Mouse (Mus musculus): ENCODE measurements around the gene Zbtb45. TPM values are rescaled to one million over a fixed set of nuclear protein-coding genes. Genes with fewer than 3 reads are reported as not detected.
A peak's percentile ranks its signal among the peaks of the same experiment; 100 is the strongest.

Gene Zbtb45
- total RNA-seq, 2 experiments from 2014 or later, result 34.0 to 35.8 TPM

GRCm38 (mm10) chr7:13043120-13043444 lies 33.2 kb upstream of the Zbtb45 start:
- no peak for TF ChIP-seq CTCF (IDR thresholded peaks at IDR 0.05)
- Histone ChIP-seq H3K27ac (peak overlapping the region; percentile 85), H3K4me3 (peak overlapping the region; percentile 53; the same call in 1 of the 2 replicates)
- intact Hi-C loops (cut with DNase I), result no loop called here
- peak in 1 of 2 experiments; percentile 51 for DNase-seq (ENCODE audit: extremely low spot score in 1 of 2, low spot score in 2 of 2)

- DNase-seq (ENCODE audit: extremely low spot score in 1 of 2, low spot score in 2 of 2), result no peak
- H3K4me3 ChIP-seq, result no peak overlapping the region
- H3K27ac ChIP-seq, result no peak overlapping the region
- intact Hi-C loops (cut with DNase I), result no loop called here
- TF ChIP-seq CTCF (IDR thresholded peaks at IDR 0.05), result no peak
Measured at GRCm38 (mm10) chr7:13042511-13042910, 32.7 kb upstream of the Zbtb45 start.

DNA sequence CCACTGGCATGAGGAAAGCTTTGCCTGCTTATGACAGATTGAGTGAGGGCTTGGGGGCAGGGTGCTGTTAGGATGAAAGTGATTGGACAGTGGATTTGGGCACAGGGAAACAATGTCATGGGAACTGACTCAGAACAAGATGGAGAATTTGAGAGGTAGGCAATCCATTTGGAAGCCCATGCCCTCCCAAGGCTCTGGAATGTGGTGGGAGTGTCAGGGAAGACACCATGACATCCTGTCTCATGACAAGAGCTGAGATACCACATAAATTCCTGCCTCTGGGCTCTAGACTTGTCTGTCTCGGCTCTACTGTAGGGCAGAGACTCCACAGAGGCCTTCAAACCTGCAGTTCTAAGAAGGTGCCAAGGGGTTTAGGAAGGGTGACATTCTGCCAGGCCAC lies 31.4 kb upstream of the Zbtb45 start:
- no peak for DNase-seq (ENCODE audit: extremely low spot score in 1 of 2, low spot score in 2 of 2)
- intact Hi-C loops (cut with DNase I), result no loop called here
- Histone ChIP-seq H3K27ac (no peak overlapping the region), H3K4me3 (no peak overlapping the region)
- TF ChIP-seq CTCF (IDR thresholded peaks at IDR 0.05), result no peak

DNA sequence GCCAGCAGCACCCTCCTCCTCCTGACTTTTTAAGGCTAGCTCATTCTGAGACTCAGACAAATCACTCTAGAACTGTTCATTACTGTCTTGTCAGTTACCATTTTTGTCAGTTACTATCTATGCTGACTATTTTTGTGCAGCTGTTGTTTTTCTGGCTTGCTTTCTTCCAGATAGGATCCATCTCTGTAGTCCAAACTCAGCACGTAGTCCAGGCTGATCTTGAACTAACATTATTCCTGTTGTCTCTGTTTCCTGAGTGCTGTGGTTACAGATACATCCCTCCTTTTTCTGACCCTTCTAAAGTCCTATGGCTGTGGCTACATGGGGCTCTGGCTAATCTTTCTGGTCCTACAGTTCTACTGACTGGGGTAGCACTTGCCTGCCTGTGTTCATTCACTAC lies 29.3 kb upstream of the Zbtb45 start:
- Histone ChIP-seq H3K4me3 (no peak overlapping the region; the same call in 1 of the 2 replicates), H3K27ac (peak overlapping the region; percentile 100)
- DNase-seq (ENCODE audit: extremely low spot score in 1 of 2, low spot score in 2 of 2), result no peak
- no peak for TF ChIP-seq CTCF (IDR thresholded peaks at IDR 0.05)
- intact Hi-C loops (cut with DNase I), result loop anchor here (1.0 to 5.0 kb wide), 2 partner anchors 12 to 117 kb away; partner anchors contain the start of gene Rps5

- Histone ChIP-seq H3K4me3 (peak overlapping the region; percentile 91), H3K27ac (peak overlapping the region; percentile 100)
- intact Hi-C loops (cut with DNase I), result loop anchor here (1.0 to 5.0 kb wide), 3 partner anchors 13 to 116 kb away; partner anchors contain the start of gene Rps5
- TF ChIP-seq CTCF (IDR thresholded peaks at IDR 0.05), result no peak
- DNase-seq (ENCODE audit: extremely low spot score in 1 of 2, low spot score in 2 of 2), result no peak
Measured at GRCm38 (mm10) chr7:13038621-13039169, 28.9 kb upstream of the Zbtb45 start.

GRCm38 (mm10) chr7:13037901-13038555 lies 28.2 kb upstream of the Zbtb45 start, which contains the start of gene Ube2m:
Gene Ube2m (minus strand): TSS chr7:13038275.
- peak; percentile 99 to 100 for DNase-seq (ENCODE audit: extremely low spot score in 1 of 2, low spot score in 2 of 2)
- H3K27ac ChIP-seq, result peak within 1 kb of the TSS; percentile 100
- peak within 1 kb of the TSS; percentile 91 for H3K4me3 ChIP-seq
- intact Hi-C loops (cut with DNase I), result loop anchor here (1.0 to 5.0 kb wide), 2 partner anchors 14 to 116 kb away; partner anchors contain the start of gene Rps5
- no peak for TF ChIP-seq CTCF (IDR thresholded peaks at IDR 0.05)

GRCm38 (mm10) chr7:13037366-13037765 lies 27.5 kb upstream of the Zbtb45 start:
- peak in 1 of 2 experiments; percentile 46 for DNase-seq (ENCODE audit: extremely low spot score in 1 of 2, low spot score in 2 of 2)
- H3K27ac ChIP-seq, result peak overlapping the region; percentile 100
- H3K4me3 ChIP-seq, result peak overlapping the region; percentile 91
- intact Hi-C loops (cut with DNase I), result loop anchor here (5.0 kb wide), 1 partner anchor 115 kb away; the partner anchor contains the start of gene Rps5
- TF ChIP-seq CTCF (IDR thresholded peaks at IDR 0.05), result no peak

GRCm38 (mm10) chr7:13036806-13037205 lies 27.0 kb upstream of the Zbtb45 start:
- no peak for DNase-seq (ENCODE audit: extremely low spot score in 1 of 2, low spot score in 2 of 2)
- peak overlapping the region; percentile 91 for H3K4me3 ChIP-seq
- peak overlapping the region; percentile 100 for H3K27ac ChIP-seq
- no peak for TF ChIP-seq CTCF (IDR thresholded peaks at IDR 0.05)
- intact Hi-C loops (cut with DNase I), result loop anchor here (5.0 kb wide), 1 partner anchor 115 kb away; the partner anchor contains the start of gene Rps5

DNA sequence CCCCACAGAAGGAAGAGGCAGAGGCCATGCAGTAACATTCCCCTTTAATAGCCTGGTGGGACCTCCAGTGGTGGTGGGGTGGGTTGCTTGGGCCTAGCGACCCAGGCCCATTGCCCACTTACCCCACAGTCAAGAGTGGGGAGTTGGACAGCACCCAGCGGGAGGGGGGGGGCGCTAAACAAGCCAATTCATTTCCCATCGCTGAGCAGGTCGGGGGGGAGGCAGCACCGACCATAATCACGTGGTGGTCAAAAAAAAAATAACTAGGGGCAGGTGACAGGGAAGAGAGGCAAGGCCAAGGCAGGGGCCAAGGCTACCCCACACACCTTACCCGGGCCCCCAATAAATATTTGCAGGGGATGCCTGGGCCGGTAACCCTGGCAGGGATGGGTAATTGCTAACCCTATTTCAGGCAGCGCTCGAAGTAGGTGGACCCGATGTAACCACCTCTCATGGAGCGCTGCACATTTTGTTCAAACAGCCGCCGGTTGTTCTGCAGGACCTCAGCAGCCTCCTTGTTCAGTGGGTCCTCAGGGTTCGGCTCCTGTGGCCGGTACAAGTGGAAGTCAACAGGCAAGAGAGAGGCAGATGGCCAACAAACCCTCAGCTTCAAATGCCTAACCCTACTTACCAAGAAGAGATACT lies 25.5 kb upstream of the Zbtb45 start:
- intact Hi-C loops (cut with DNase I), result loop anchor here (5.0 kb wide), 1 partner anchor 113 kb away; the partner anchor contains the start of gene Rps5
- no peak for DNase-seq (ENCODE audit: extremely low spot score in 1 of 2, low spot score in 2 of 2)
- Histone ChIP-seq H3K27ac (peak overlapping the region; percentile 83; the same call in 1 of the 2 replicates), H3K4me3 (no peak overlapping the region; the same call in 1 of the 2 replicates)
- TF ChIP-seq CTCF (IDR thresholded peaks at IDR 0.05), result no peak

- H3K4me3 ChIP-seq, result peak within 1 kb of the TSS; percentile 50
- no peak for TF ChIP-seq CTCF (IDR thresholded peaks at IDR 0.05)
- peak within 1 kb of the TSS; percentile 83 for H3K27ac ChIP-seq
- intact Hi-C loops (cut with DNase I), result loop anchor here (1.0 kb wide), 1 partner anchor 10 kb away; no protein-coding TSS in a partner anchor
- DNase-seq (ENCODE audit: extremely low spot score in 1 of 2, low spot score in 2 of 2), result peak; percentile 98
Measured at GRCm38 (mm10) chr7:13034148-13034977, 24.5 kb upstream of the Zbtb45 start, which contains the start of gene Chmp2a. Gene Chmp2a (minus strand): TSS chr7:13034807.
